Mouse (Mus musculus): ENCODE measurements around the gene Qtrt2. TPM values are rescaled to one million over a fixed set of nuclear protein-coding genes. Genes with fewer than 3 reads are reported as not detected.

Qtrt2 gene
- polyA plus RNA-seq, 1 experiment from 2014 or later: 36.0 TPM

- DNase-seq (ENCODE audit: low spot score): no peak
- WGBS: 94% methylated on average over 3 of the region's 3 CpGs
- Histone ChIP-seq H3K36me3 (replicated peaks) (peaks cover 9% of the 10 kb centered on the region; the same call in 1 of the 2 replicates), H3K4me3 (no peak overlapping the region), H3K27ac (replicated peaks) (no peak overlapping the region), H3K9me3 (no peaks in the 10 kb centered on the region), H3K4me1 (no peaks in the 10 kb centered on the region), H3K27me3 (replicated peaks; ENCODE audit: low read depth, poor library complexity, severe bottlenecking) (no peaks in the 10 kb centered on the region)
Measured at GRCm38 (mm10) chr16:43918867-43919266, 7.7 kb downstream of the Qtrt2 start.

GRCm38 (mm10) chr16:43908881-43909280 lies 17.7 kb downstream of the Qtrt2 start:
- H3K27ac ChIP-seq (replicated peaks): no peak overlapping the region
- no peak for DNase-seq (ENCODE audit: low spot score)
- H3K36me3 ChIP-seq (replicated peaks): peaks cover 28% of the 10 kb centered on the region
- 88% methylated on average over 2 of the region's 2 CpGs for WGBS
- H3K27me3 ChIP-seq (replicated peaks; ENCODE audit: low read depth, poor library complexity, severe bottlenecking): no peaks in the 10 kb centered on the region
- H3K4me3 ChIP-seq: no peak overlapping the region
- no peaks in the 10 kb centered on the region for H3K9me3 ChIP-seq
- H3K4me1 ChIP-seq: no peaks in the 10 kb centered on the region

GRCm38 (mm10) chr16:43900571-43900970 lies 26.0 kb downstream of the Qtrt2 start:
- Histone ChIP-seq H3K27ac (replicated peaks) (no peak overlapping the region), H3K27me3 (replicated peaks; ENCODE audit: low read depth, poor library complexity, severe bottlenecking) (no peaks in the 10 kb centered on the region)
- no peak for DNase-seq (ENCODE audit: low spot score)

GRCm38 (mm10) chr16:43900138-43900537 lies 26.5 kb downstream of the Qtrt2 start:
- Histone ChIP-seq H3K36me3 (replicated peaks) (no peaks in the 10 kb centered on the region; the same call in 1 of the 2 replicates), H3K9me3 (no peaks in the 10 kb centered on the region), H3K4me3 (no peak overlapping the region), H3K27ac (replicated peaks) (no peak overlapping the region), H3K4me1 (no peaks in the 10 kb centered on the region), H3K27me3 (replicated peaks; ENCODE audit: low read depth, poor library complexity, severe bottlenecking) (no peaks in the 10 kb centered on the region)
- 89% methylated on average over 4 of the region's 4 CpGs for WGBS
- DNase-seq (ENCODE audit: low spot score): no peak

More at GRCm38 (mm10) chr16:43900571-43900970, 26.0 kb downstream of the Qtrt2 start:
- Histone ChIP-seq H3K9me3 (no peaks in the 10 kb centered on the region), H3K36me3 (replicated peaks) (no peaks in the 10 kb centered on the region; the same call in 1 of the 2 replicates), H3K4me3 (no peak overlapping the region), H3K4me1 (no peaks in the 10 kb centered on the region)

- DNase-seq (ENCODE audit: low spot score): no peak
- Histone ChIP-seq H3K9me3 (no peaks in the 10 kb centered on the region), H3K36me3 (replicated peaks) (no peaks in the 10 kb centered on the region), H3K27ac (replicated peaks) (no peak overlapping the region), H3K4me1 (peaks cover 5% of the 10 kb centered on the region), H3K4me3 (no peak overlapping the region), H3K27me3 (replicated peaks; ENCODE audit: low read depth, poor library complexity, severe bottlenecking) (no peaks in the 10 kb centered on the region)
- 84% methylated on average over 8 of the region's 8 CpGs for WGBS
Measured at GRCm38 (mm10) chr16:43894501-43894900, 32.1 kb downstream of the Qtrt2 start.

- H3K9me3 ChIP-seq: no peaks in the 10 kb centered on the region
- H3K27me3 ChIP-seq (replicated peaks; ENCODE audit: low read depth, poor library complexity, severe bottlenecking): no peaks in the 10 kb centered on the region
- no peak for DNase-seq (ENCODE audit: low spot score)
- peaks cover 15% of the 10 kb centered on the region for H3K4me1 ChIP-seq
- H3K27ac ChIP-seq (replicated peaks): peak overlapping the region; percentile 90; the same call in 1 of the 2 replicates
- H3K36me3 ChIP-seq (replicated peaks): peaks cover 5% of the 10 kb centered on the region; the same call in 1 of the 2 replicates
- WGBS: 85% methylated on average over 4 of the region's 4 CpGs
- peak overlapping the region; percentile 78 for H3K4me3 ChIP-seq
Measured at GRCm38 (mm10) chr16:43890747-43891336, 35.8 kb downstream of the Qtrt2 start.

GRCm38 (mm10) chr16:43890005-43890336 lies 36.6 kb downstream of the Qtrt2 start:
- no peak for DNase-seq (ENCODE audit: low spot score)
- Histone ChIP-seq H3K4me3 (peak overlapping the region; percentile 78), H3K27ac (replicated peaks) (peak overlapping the region; percentile 90), H3K9me3 (no peaks in the 10 kb centered on the region), H3K4me1 (peaks cover 15% of the 10 kb centered on the region), H3K36me3 (replicated peaks) (peaks cover 5% of the 10 kb centered on the region; the same call in 1 of the 2 replicates), H3K27me3 (replicated peaks; ENCODE audit: low read depth, poor library complexity, severe bottlenecking) (no peaks in the 10 kb centered on the region)
- under 1% methylated on average over 9 of the region's 9 CpGs for WGBS

- H3K27ac ChIP-seq (replicated peaks): peak within 1 kb of the TSS; percentile 90
- H3K4me1 ChIP-seq: peaks cover 15% of the 10 kb centered on the region
- under 1% methylated on average over 33 of the region's 33 CpGs for WGBS
- DNase-seq (ENCODE audit: low spot score): peak; percentile 98
- H3K9me3 ChIP-seq: no peaks in the 10 kb centered on the region
- H3K4me3 ChIP-seq: peak within 1 kb of the TSS; percentile 78
- H3K27me3 ChIP-seq (replicated peaks; ENCODE audit: low read depth, poor library complexity, severe bottlenecking): no peaks in the 10 kb centered on the region
- peaks cover 5% of the 10 kb centered on the region; the same call in 1 of the 2 replicates for H3K36me3 ChIP-seq (replicated peaks)
Measured at GRCm38 (mm10) chr16:43889208-43890004, 37.2 kb downstream of the Qtrt2 start, which contains the start of gene Ccdc191. TSS of gene Ccdc191 (plus strand) at chr16:43889800.

- WGBS: 90% methylated on average over 2 of the region's 2 CpGs
- no peaks in the 10 kb centered on the region for H3K4me1 ChIP-seq
- H3K4me3 ChIP-seq: no peak overlapping the region
- no peak overlapping the region for H3K27ac ChIP-seq (replicated peaks)
- peaks cover 38% of the 10 kb centered on the region for H3K36me3 ChIP-seq (replicated peaks)
- H3K27me3 ChIP-seq (replicated peaks; ENCODE audit: low read depth, poor library complexity, severe bottlenecking): no peaks in the 10 kb centered on the region
- DNase-seq (ENCODE audit: low spot score): no peak
- no peaks in the 10 kb centered on the region for H3K9me3 ChIP-seq
Measured at GRCm38 (mm10) chr16:43882329-43882728, 44.3 kb downstream of the Qtrt2 start.

- 55% methylated on average over 3 of the region's 3 CpGs for WGBS
- no peaks in the 10 kb centered on the region for H3K4me1 ChIP-seq
- no peak for DNase-seq (ENCODE audit: low spot score)
Measured at GRCm38 (mm10) chr16:43881636-43882035, 45.0 kb downstream of the Qtrt2 start.

GRCm38 (mm10) chr16:43879769-43880168 lies 46.8 kb downstream of the Qtrt2 start:
- no peak overlapping the region for H3K4me3 ChIP-seq
- no peaks in the 10 kb centered on the region for H3K9me3 ChIP-seq
- WGBS: 91% methylated on average over 6 of the region's 6 CpGs
- no peaks in the 10 kb centered on the region for H3K27me3 ChIP-seq (replicated peaks; ENCODE audit: low read depth, poor library complexity, severe bottlenecking)
- H3K36me3 ChIP-seq (replicated peaks): peaks cover 63% of the 10 kb centered on the region
- no peak for DNase-seq (ENCODE audit: low spot score)
- no peaks in the 10 kb centered on the region for H3K4me1 ChIP-seq
- no peak overlapping the region for H3K27ac ChIP-seq (replicated peaks)

More at GRCm38 (mm10) chr16:43881636-43882035, 45.0 kb downstream of the Qtrt2 start:
- no peak overlapping the region for H3K27ac ChIP-seq (replicated peaks)
- peaks cover 45% of the 10 kb centered on the region for H3K36me3 ChIP-seq (replicated peaks)
- H3K27me3 ChIP-seq (replicated peaks; ENCODE audit: low read depth, poor library complexity, severe bottlenecking): no peaks in the 10 kb centered on the region
- H3K9me3 ChIP-seq: no peaks in the 10 kb centered on the region
- H3K4me3 ChIP-seq: no peak overlapping the region

- Histone ChIP-seq H3K27me3 (replicated peaks; ENCODE audit: low read depth, poor library complexity, severe bottlenecking) (no peaks in the 10 kb centered on the region), H3K9me3 (no peaks in the 10 kb centered on the region), H3K36me3 (replicated peaks) (peaks cover 83% of the 10 kb centered on the region), H3K27ac (replicated peaks) (no peak overlapping the region), H3K4me1 (no peaks in the 10 kb centered on the region), H3K4me3 (no peak overlapping the region)
- no peak for DNase-seq (ENCODE audit: low spot score)
- 92% methylated on average over 7 of the region's 7 CpGs for WGBS
Measured at GRCm38 (mm10) chr16:43871419-43871818, 55.2 kb downstream of the Qtrt2 start.

GRCm38 (mm10) chr16:43869805-43870204 lies 56.8 kb downstream of the Qtrt2 start:
- no peak for DNase-seq (ENCODE audit: low spot score)
- Histone ChIP-seq H3K4me1 (no peaks in the 10 kb centered on the region), H3K27ac (replicated peaks) (no peak overlapping the region), H3K9me3 (no peaks in the 10 kb centered on the region), H3K36me3 (replicated peaks) (peaks cover 70% of the 10 kb centered on the region), H3K4me3 (no peak overlapping the region), H3K27me3 (replicated peaks; ENCODE audit: low read depth, poor library complexity, severe bottlenecking) (no peaks in the 10 kb centered on the region)

Measured in embryonic facial prominence, embryonic 10.5 days (tissue).